Mouse (Mus musculus) embryonic facial prominence, embryonic 13.5 days (tissue): Measurements from ENCODE around the gene Xylt1. TPM values are rescaled to one million over a fixed set of nuclear protein-coding genes. Genes with fewer than 3 reads are reported as not detected.
A peak's percentile ranks its signal among the peaks of the same experiment; 100 is the strongest.

Experiments used
- ATAC-seq: fragments of 200-750 bp; cut with Nextera tagmentation; 2 replicates; pipeline ENCODE4 v1.8.0; 2017; ENCODE audit warnings: low read depth; ENCODE audit not compliant: insufficient number of reproducible peaks, insufficient read depth, low FRiP score, low TSS enrichment
- H3K27ac ChIP-seq: fragments of 300-500 bp; sonication (generic); 2 replicates; pipeline ENCODE4 v1.5.1; 2015; ENCODE audit warnings: moderate library complexity, mild to moderate bottlenecking, inconsistent platforms
- H3K27me3 ChIP-seq: fragments of 300-500 bp; sonication (generic); 2 replicates; pipeline ENCODE4 v1.6.1; 2015; ENCODE audit warnings: mild to moderate bottlenecking, inconsistent platforms
- H3K36me3 ChIP-seq: fragments of 300-500 bp; sonication (generic); 2 replicates; pipeline ENCODE4 v1.6.1; 2015; ENCODE audit warnings: mild to moderate bottlenecking, inconsistent platforms
- H3K4me1 ChIP-seq: fragments of 300-500 bp; sonication (generic); 2 replicates; pipeline ENCODE4 v1.6.1; 2015; ENCODE audit warnings: inconsistent platforms
- H3K4me2 ChIP-seq: fragments of 300-500 bp; sonication (generic); 2 replicates; pipeline ENCODE4 v1.6.1; 2015; ENCODE audit warnings: moderate library complexity, mild to moderate bottlenecking, inconsistent platforms
- H3K4me3 ChIP-seq: fragments of 300-500 bp; sonication (generic); 2 replicates; pipeline ENCODE4 v1.5.1; 2015; ENCODE audit warnings: mild to moderate bottlenecking, inconsistent platforms
- H3K9ac ChIP-seq: fragments of 300-500 bp; sonication (generic); 2 replicates; pipeline ENCODE4 v1.6.1; 2015; ENCODE audit warnings: mild to moderate bottlenecking, inconsistent platforms
- H3K9me3 ChIP-seq: fragments of 300-500 bp; sonication (generic); 2 replicates; pipeline ENCODE4 v1.6.1; 2016; ENCODE audit warnings: inconsistent platforms
- WGBS: fragments of 180-500 bp; shearing (Covaris S2); methylation state at CpG from one replicate; pipeline ENCODE4 v1.1.7; 2015; ENCODE audit warnings: mixed read lengths; 5-methylcytosine and 5-hydroxymethylcytosine counted together
- polyA plus RNA-seq: library from polyadenylated mRNA; unstranded; fragments of >200 nt; fragmentation: Nextera tagmentation; extraction: Ambion mirVana; gene quantifications from 2 replicates; pipeline ENCODE4 v1.2.1, GENCODE M21; 2015

Gene Xylt1
- polyA plus RNA-seq, 1 experiment from 2014 or later = 2.5 TPM

DNA sequence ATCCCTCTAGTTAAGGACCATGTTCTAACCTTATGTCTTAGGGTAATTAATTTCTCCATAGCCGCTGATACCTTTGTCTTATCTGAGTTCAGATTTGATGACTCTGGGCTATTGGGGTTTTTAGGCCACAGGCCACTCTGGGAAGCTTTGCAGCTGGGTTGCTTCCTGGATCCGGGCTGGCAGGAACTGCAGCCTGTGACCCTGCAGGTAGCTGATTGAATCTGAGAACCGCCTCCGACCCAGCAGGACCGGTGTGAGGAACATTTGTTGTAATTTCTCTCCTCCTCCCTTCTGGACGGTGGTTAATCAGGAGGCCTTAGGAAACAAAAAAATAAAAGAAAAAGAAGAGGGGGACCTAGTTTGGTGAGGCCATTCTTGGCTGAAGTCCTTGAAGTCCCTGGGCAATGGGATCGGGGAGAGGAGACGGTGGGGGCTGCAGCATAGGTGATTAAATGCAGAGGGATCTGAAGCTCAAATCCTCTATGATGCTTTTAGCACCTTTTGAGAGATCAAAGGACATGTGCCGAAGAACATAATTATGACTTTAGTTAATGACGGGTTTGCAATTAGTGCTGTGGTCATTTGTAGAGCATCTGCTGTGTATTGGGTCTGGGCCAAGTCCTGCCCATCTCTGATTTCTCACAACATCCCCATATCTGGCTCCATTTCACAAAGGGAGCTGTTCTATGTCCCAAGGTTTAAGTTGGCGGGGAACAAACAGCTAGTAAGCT, 40.2 kb downstream of the Xylt1 start:
- no peak overlapping the region for H3K4me3 ChIP-seq
- no peaks in the 10 kb centered on the region for H3K36me3 ChIP-seq
- peaks cover 15% of the 10 kb centered on the region for H3K4me1 ChIP-seq
- ATAC-seq = no peak
- H3K27ac ChIP-seq = no peak overlapping the region
- H3K9ac ChIP-seq = no peak overlapping the region
- WGBS = 38% methylated on average over 11 of the region's 11 CpGs
- no peak overlapping the region for H3K4me2 ChIP-seq
- no peaks in the 10 kb centered on the region for H3K9me3 ChIP-seq
- no peaks in the 10 kb centered on the region for H3K27me3 ChIP-seq

- Histone ChIP-seq H3K9ac (no peak overlapping the region), H3K36me3 (no peaks in the 10 kb centered on the region), H3K27ac (no peak overlapping the region), H3K4me2 (no peak overlapping the region), H3K4me1 (peaks cover 15% of the 10 kb centered on the region; the same call in 1 of the 2 replicates), H3K27me3 (no peaks in the 10 kb centered on the region), H3K4me3 (no peak overlapping the region), H3K9me3 (no peaks in the 10 kb centered on the region)
- WGBS = 85% methylated on average over 4 of the region's 4 CpGs
- no peak for ATAC-seq
Observed at GRCm38 (mm10) chr7:117424841-117425240, 44.1 kb downstream of the Xylt1 start.

DNA sequence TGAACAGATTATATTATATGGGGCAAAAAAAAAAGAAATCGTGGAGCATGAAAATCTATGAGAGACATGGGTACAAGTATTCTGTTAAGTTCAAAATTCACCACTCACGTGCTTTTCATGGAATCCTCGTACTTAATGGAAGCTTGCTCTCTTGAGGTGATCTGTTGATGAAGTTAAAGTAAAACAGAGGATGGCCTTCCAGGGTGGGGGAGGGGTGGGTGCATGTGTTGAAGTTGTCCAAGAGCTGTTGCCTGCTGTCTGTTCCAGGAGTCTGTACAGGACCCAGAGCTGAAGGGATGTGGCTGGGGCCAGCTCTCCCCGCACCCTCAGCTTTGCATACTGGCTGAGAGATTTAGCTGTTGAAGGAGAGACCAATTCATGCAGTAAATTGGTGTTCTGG, 45.6 kb downstream of the Xylt1 start:
- Histone ChIP-seq H3K4me3 (no peak overlapping the region), H3K27me3 (no peaks in the 10 kb centered on the region), H3K36me3 (no peaks in the 10 kb centered on the region), H3K4me1 (peaks cover 8% of the 10 kb centered on the region; the same call in 1 of the 2 replicates), H3K9me3 (no peaks in the 10 kb centered on the region), H3K4me2 (no peak overlapping the region), H3K27ac (no peak overlapping the region), H3K9ac (no peak overlapping the region)
- WGBS = 78% methylated on average over 4 of the region's 4 CpGs
- no peak for ATAC-seq

DNA sequence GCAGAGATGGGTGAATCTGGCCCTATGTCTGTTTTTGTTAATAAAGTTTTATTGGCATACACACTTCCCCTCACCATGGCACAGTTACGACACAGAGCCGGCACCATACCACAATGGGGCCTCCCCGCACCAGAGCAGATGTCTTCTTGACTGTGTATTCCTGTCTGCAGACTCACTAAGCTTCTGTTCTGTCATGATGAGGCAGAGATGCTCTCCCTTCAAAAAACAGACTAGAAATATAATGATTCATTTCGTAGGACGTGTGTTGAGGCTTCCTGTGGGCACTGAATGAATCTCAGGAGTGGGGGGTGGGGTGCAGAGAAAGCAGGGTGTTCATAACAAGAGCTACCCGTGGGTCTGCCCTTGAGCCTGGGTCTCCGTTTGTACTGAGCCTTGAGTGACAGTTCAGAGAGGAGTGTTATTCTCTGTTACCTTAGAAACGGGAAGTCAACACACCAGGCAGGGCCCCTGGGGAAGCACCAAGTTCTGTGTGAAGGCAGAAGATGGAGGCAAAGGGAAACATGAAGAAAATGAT, 48.0 kb downstream of the Xylt1 start:
- Histone ChIP-seq H3K4me3 (no peak overlapping the region), H3K36me3 (no peaks in the 10 kb centered on the region), H3K27ac (no peak overlapping the region), H3K4me1 (0 out of 2 replicates have a peak, but pooled peaks cover 15% of the 10 kb centered on the region), H3K27me3 (no peaks in the 10 kb centered on the region), H3K9ac (no peak overlapping the region), H3K9me3 (no peaks in the 10 kb centered on the region), H3K4me2 (no peak overlapping the region)
- 34% methylated on average over 8 of the region's 8 CpGs for WGBS
- ATAC-seq = no peak

GRCm38 (mm10) chr7:117429483-117429882, 48.7 kb downstream of the Xylt1 start:
- no peak overlapping the region for H3K4me2 ChIP-seq
- H3K9ac ChIP-seq = no peak overlapping the region
- H3K4me3 ChIP-seq = no peak overlapping the region
- no peaks in the 10 kb centered on the region for H3K9me3 ChIP-seq
- peaks cover 16% of the 10 kb centered on the region; the same call in 1 of the 2 replicates for H3K4me1 ChIP-seq
- no peak overlapping the region for H3K27ac ChIP-seq
- 77% methylated on average over 5 of the region's 5 CpGs for WGBS
- ATAC-seq = no peak
- H3K36me3 ChIP-seq = no peaks in the 10 kb centered on the region
- no peaks in the 10 kb centered on the region for H3K27me3 ChIP-seq

DNA sequence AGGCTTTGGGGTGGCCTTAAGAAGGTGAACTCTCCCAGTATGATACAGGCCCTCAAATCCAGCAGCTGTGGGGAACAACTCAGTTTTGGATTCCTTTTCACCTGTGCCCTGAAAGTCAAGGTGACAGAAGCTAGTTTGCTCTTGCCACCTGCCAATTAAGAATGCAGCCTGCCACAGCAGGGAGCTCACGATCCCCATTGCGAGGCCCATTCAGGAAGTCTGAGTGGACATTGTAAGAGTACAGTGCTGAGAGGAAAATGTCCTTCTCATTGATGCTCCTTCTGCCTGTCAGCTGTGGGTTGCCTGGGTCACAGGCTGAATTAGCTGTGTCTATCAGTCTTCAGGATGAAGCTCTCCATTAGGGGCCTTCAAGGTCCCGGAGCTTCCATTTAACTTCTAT, 49.1 kb downstream of the Xylt1 start:
- no peak overlapping the region for H3K27ac ChIP-seq
- no peaks in the 10 kb centered on the region for H3K36me3 ChIP-seq
- no peak overlapping the region for H3K4me3 ChIP-seq
- 76% methylated on average over 3 of the region's 3 CpGs for WGBS
- ATAC-seq = no peak
- H3K4me1 ChIP-seq = peaks cover 19% of the 10 kb centered on the region; the same call in 1 of the 2 replicates
- no peak overlapping the region for H3K4me2 ChIP-seq
- H3K9ac ChIP-seq = no peak overlapping the region
- H3K9me3 ChIP-seq = no peaks in the 10 kb centered on the region
- H3K27me3 ChIP-seq = no peaks in the 10 kb centered on the region

GRCm38 (mm10) chr7:117430361-117430935, 49.7 kb downstream of the Xylt1 start:
- ATAC-seq = no peak
- WGBS = 85% methylated on average over 5 of the region's 5 CpGs
- peaks cover 19% of the 10 kb centered on the region; the same call in 1 of the 2 replicates for H3K4me1 ChIP-seq

GRCm38 (mm10) chr7:117433641-117434040, 52.9 kb downstream of the Xylt1 start:
- Histone ChIP-seq H3K27me3 (no peaks in the 10 kb centered on the region), H3K27ac (peak overlapping the region; percentile 39; the same call in 1 of the 2 replicates), H3K4me3 (no peak overlapping the region), H3K9ac (no peak overlapping the region), H3K4me1 (peaks cover 25% of the 10 kb centered on the region; the same call in 1 of the 2 replicates), H3K4me2 (no peak overlapping the region), H3K9me3 (no peaks in the 10 kb centered on the region), H3K36me3 (no peaks in the 10 kb centered on the region)
- ATAC-seq = no peak
- WGBS = 64% methylated on average over 9 of the region's 9 CpGs

More at GRCm38 (mm10) chr7:117430361-117430935, 49.7 kb downstream of the Xylt1 start:
- H3K36me3 ChIP-seq = no peaks in the 10 kb centered on the region
- H3K4me3 ChIP-seq = no peak overlapping the region
- H3K4me2 ChIP-seq = no peak overlapping the region
- no peak overlapping the region for H3K27ac ChIP-seq
- no peak overlapping the region for H3K9ac ChIP-seq
- H3K9me3 ChIP-seq = no peaks in the 10 kb centered on the region
- no peaks in the 10 kb centered on the region for H3K27me3 ChIP-seq

- Histone ChIP-seq H3K4me1 (peaks cover 25% of the 10 kb centered on the region), H3K27ac (peak overlapping the region; percentile 69)
- ATAC-seq = no peak
Observed at GRCm38 (mm10) chr7:117435091-117435490, 54.3 kb downstream of the Xylt1 start.

DNA sequence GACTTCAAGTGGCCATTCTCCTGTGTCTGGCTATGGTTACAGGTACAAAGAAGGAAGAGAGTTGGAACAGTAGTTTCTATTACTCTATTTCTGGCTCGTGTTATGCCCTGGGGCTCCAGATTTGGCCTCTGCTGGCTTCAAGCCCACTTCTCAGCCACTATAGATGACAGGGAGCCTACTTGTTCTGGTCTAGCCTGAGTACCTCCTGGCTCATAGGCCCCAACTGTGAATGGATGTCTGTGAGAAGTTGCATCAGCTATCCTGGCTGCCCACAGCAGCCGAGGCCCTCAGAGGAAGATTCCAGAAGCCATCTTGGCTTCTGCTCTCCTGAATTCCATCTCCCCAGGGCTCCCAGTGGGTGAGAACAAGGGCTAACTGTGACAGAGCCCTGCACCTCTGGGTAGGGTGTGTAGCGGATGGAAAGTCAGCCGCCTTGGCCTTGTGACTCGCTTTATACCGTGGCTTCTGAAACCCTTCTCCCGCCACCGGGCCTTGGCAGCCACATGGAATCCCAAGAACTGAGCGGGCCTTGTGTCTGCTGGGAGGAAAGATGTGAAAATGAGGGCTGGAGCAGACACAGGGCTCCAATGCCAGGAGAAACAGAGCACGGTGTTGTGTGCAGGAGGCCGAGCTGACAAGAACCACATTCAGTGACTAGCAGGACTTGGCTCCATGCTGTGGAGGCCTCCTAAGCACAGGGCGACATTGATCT, 55.1 kb downstream of the Xylt1 start:
- H3K4me3 ChIP-seq = no peak overlapping the region
- H3K9ac ChIP-seq = no peak overlapping the region
- peak overlapping the region; percentile 69 for H3K27ac ChIP-seq
- 83% methylated on average over 12 of the region's 12 CpGs for WGBS
- H3K9me3 ChIP-seq = no peaks in the 10 kb centered on the region
- H3K27me3 ChIP-seq = no peaks in the 10 kb centered on the region
- no peak for ATAC-seq
- H3K4me1 ChIP-seq = peaks cover 25% of the 10 kb centered on the region
- no peak overlapping the region for H3K4me2 ChIP-seq
- H3K36me3 ChIP-seq = no peaks in the 10 kb centered on the region

More at GRCm38 (mm10) chr7:117435091-117435490, 54.3 kb downstream of the Xylt1 start:
- Histone ChIP-seq H3K9ac (no peak overlapping the region), H3K4me2 (no peak overlapping the region), H3K27me3 (no peaks in the 10 kb centered on the region), H3K36me3 (no peaks in the 10 kb centered on the region), H3K4me3 (no peak overlapping the region), H3K9me3 (no peaks in the 10 kb centered on the region)
- WGBS = 56% methylated on average over 3 of the region's 3 CpGs

DNA sequence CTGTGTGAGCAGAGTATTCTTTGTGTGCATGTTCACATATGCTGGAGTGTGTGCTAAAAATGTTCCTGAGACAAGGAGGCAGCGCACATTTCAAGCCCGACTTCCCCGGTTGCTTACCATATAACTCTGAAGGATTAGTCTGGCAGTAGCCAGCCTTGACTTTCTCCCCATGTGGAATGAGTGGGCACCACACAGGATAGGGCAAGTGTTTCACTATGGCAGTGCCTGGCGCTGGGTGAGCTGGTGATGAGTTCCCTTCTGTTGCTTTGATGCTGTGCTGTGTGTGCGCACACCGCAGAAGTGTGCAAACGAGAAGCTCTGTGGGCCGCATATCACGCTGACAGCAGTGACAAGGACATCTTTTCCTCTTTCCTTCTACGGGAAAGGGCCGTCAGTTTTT, 56.1 kb downstream of the Xylt1 start:
- ATAC-seq = no peak
- peaks cover 25% of the 10 kb centered on the region for H3K4me1 ChIP-seq
- no peak overlapping the region for H3K9ac ChIP-seq
- H3K27me3 ChIP-seq = no peaks in the 10 kb centered on the region
- peak overlapping the region; percentile 69 for H3K27ac ChIP-seq
- no peaks in the 10 kb centered on the region for H3K36me3 ChIP-seq
- 93% methylated on average over 11 of the region's 11 CpGs for WGBS
- H3K4me2 ChIP-seq = no peak overlapping the region
- H3K9me3 ChIP-seq = no peaks in the 10 kb centered on the region
- no peak overlapping the region for H3K4me3 ChIP-seq
